Mouse (Mus musculus): ENCODE data around the gene Map3k20. TPM values are rescaled to one million over a fixed set of nuclear protein-coding genes. Genes with fewer than 3 reads are reported as not detected.

The Map3k20 gene
- total and polyA plus RNA-seq, 2 experiments from 2014 or later: 3.5 to 6.0 TPM

- Histone ChIP-seq H3K27ac (no peak overlapping the region), H3K9ac (replicated peaks; ENCODE audit: low read length) (no peak overlapping the region), H3K4me1 (ENCODE audit: insufficient read depth, low read length) (peaks cover 12% of the 10 kb centered on the region; the same call in 1 of the 2 replicates), H3K4me3 (ENCODE audit: low read length) (no peak overlapping the region), H3K36me3 (ENCODE audit: insufficient read depth, low read length) (no peaks in the 10 kb centered on the region), H3K9me3 (ENCODE audit: low read length) (no peaks in the 10 kb centered on the region), H3K4me2 (ENCODE audit: low read depth, low read length) (no peak overlapping the region), H3K27me3 (ENCODE audit: insufficient read depth, low read length) (no peaks in the 10 kb centered on the region)
- DNase-seq (ENCODE audit: low spot score): no peak
- no peak for ATAC-seq
- 56% methylated on average over 13 of the region's 13 CpGs for whole genome bisulfite sequencing
- no peak for TF ChIP-seq CTCF (IDR thresholded peaks at IDR 0.05; ENCODE audit: low read depth)
Observed at GRCm38 (mm10) chr2:72478921-72479320, 193.5 kb downstream of the Map3k20 start.

- no peak for TF ChIP-seq CTCF (IDR thresholded peaks at IDR 0.05; ENCODE audit: low read depth)
- ATAC-seq (no peak), DNase-seq (ENCODE audit: low spot score) (no peak)
- Histone ChIP-seq H3K27me3 (ENCODE audit: insufficient read depth, low read length) (no peaks in the 10 kb centered on the region), H3K36me3 (ENCODE audit: insufficient read depth, low read length) (no peaks in the 10 kb centered on the region), H3K9me3 (ENCODE audit: low read length) (no peaks in the 10 kb centered on the region), H3K4me3 (ENCODE audit: low read length) (no peak overlapping the region), H3K27ac (no peak overlapping the region), H3K4me1 (ENCODE audit: insufficient read depth, low read length) (peaks cover 12% of the 10 kb centered on the region; the same call in 1 of the 2 replicates), H3K4me2 (ENCODE audit: low read depth, low read length) (no peak overlapping the region), H3K9ac (replicated peaks; ENCODE audit: low read length) (no peak overlapping the region)
- 85% methylated on average over 9 of the region's 9 CpGs for WGBS
Observed at GRCm38 (mm10) chr2:72479818-72480217, 194.4 kb downstream of the Map3k20 start.

GRCm38 (mm10) chr2:72491650-72492049 is 206.2 kb downstream of the Map3k20 start:
- Histone ChIP-seq H3K27me3 (ENCODE audit: insufficient read depth, low read length) (no peaks in the 10 kb centered on the region), H3K4me3 (ENCODE audit: low read length) (no peak overlapping the region), H3K4me1 (ENCODE audit: insufficient read depth, low read length) (no peaks in the 10 kb centered on the region), H3K27ac (no peak overlapping the region), H3K4me2 (ENCODE audit: low read depth, low read length) (no peak overlapping the region), H3K36me3 (ENCODE audit: insufficient read depth, low read length) (no peaks in the 10 kb centered on the region), H3K9me3 (ENCODE audit: low read length) (no peaks in the 10 kb centered on the region), H3K9ac (replicated peaks; ENCODE audit: low read length) (no peak overlapping the region)
- no peak for ATAC-seq
- WGBS: 61% methylated on average over 7 of the region's 7 CpGs
- no peak for TF ChIP-seq CTCF (IDR thresholded peaks at IDR 0.05; ENCODE audit: low read depth)
- DNase-seq (ENCODE audit: low spot score): no peak

Other genes starting within 250 kb of the Map3k20 start
- 17.5 and 21.3 TPM in 2 replicates for gene Cdca7, start 190.5 kb downstream of the Map3k20 start, total RNA-seq (2014; rRNA removed)
- gene Cdca7, start 190.5 kb downstream of the Map3k20 start, polyA plus RNA-seq (2015; fragmentation: Nextera tagmentation; extraction: Ambion mirVana): 12.8 and 14.4 TPM in 2 replicates